Mouse (Mus musculus) heart, postnatal 25 days (tissue): ENCODE measurements at regions not wholly inside any gene's neighbourhood (a gene's known extent, or its start where the extent isn't known, plus 50 kb on each side); places are given as distances from the start of the nearest gene placed in this dataset.
A peak's percentile ranks its signal among the peaks of the same experiment; 100 is the strongest.
"Not testable (repeated sequence)": the region's sequence is repeated elsewhere in the genome, so short reads cannot be mapped to it uniquely, and the experiment has no call there.

ENCODE experiments used
- DNase-seq: peaks from one replicate; pipeline ENCODE4 v3.0.0; 2022; ENCODE audit warnings: low spot score
- intact Hi-C: fragments of 180-260 bp; cut with DNase I; formaldehyde crosslinking; loops from one replicate; pipeline ENCODE4 v1.15.1; 2025

GRCm38 (mm10) chr11:27105920-27106319 lies 512.1 kb upstream of the Vrk2 start:
- DNase-seq, result no peak
- intact Hi-C loops, result no loop called here

GRCm38 (mm10) chr11:27102906-27103305 lies 509.1 kb upstream of the Vrk2 start:
- DNase-seq, result no peak
- intact Hi-C loops, result no loop called here

- intact Hi-C loops, result no loop called here
- no peak for DNase-seq
Observed at GRCm38 (mm10) chr11:27102045-27102444, 508.2 kb upstream of the Vrk2 start.

- intact Hi-C loops, result no loop called here
- no peak for DNase-seq
Observed at GRCm38 (mm10) chr11:27096615-27097014, 502.8 kb upstream of the Vrk2 start.

- intact Hi-C loops, result not testable (repeated sequence)
Observed at GRCm38 (mm10) chr11:27095460-27095859, 501.7 kb upstream of the Vrk2 start.

GRCm38 (mm10) chr11:27086516-27086915 lies 492.7 kb upstream of the Vrk2 start:
- no peak for DNase-seq
- intact Hi-C loops, result no loop called here

More at GRCm38 (mm10) chr11:27095460-27095859, 501.7 kb upstream of the Vrk2 start:
- DNase-seq, result not testable (repeated sequence)

GRCm38 (mm10) chr11:27081188-27081587 lies 487.4 kb upstream of the Vrk2 start:
- no peak for DNase-seq
- intact Hi-C loops, result no loop called here

GRCm38 (mm10) chr11:27070381-27070780 lies 476.6 kb upstream of the Vrk2 start:
- DNase-seq, result no peak
- intact Hi-C loops, result no loop called here

GRCm38 (mm10) chr11:27027243-27027852 lies 433.5 kb upstream of the Vrk2 start:
- intact Hi-C loops, result no loop called here
- DNase-seq, result no peak

GRCm38 (mm10) chr11:27025500-27025899 lies 431.7 kb upstream of the Vrk2 start:
- intact Hi-C loops, result no loop called here
- DNase-seq, result no peak

- intact Hi-C loops, result no loop called here
- DNase-seq, result no peak
Observed at GRCm38 (mm10) chr11:26996292-26997099, 402.7 kb upstream of the Vrk2 start.

- no peak for DNase-seq
- intact Hi-C loops, result no loop called here
Observed at GRCm38 (mm10) chr11:26981216-26981615, 387.4 kb upstream of the Vrk2 start.

GRCm38 (mm10) chr11:26972533-26973081 lies 378.8 kb upstream of the Vrk2 start:
- intact Hi-C loops, result no loop called here
- DNase-seq, result no peak

- DNase-seq, result no peak
Observed at GRCm38 (mm10) chr11:26971161-26971560, 377.4 kb upstream of the Vrk2 start.

GRCm38 (mm10) chr11:26967427-26967826 lies 373.6 kb upstream of the Vrk2 start:
- intact Hi-C loops, result loop anchor here (10.0 kb wide), 1 partner anchor 1103 kb away; no protein-coding TSS in a partner anchor
- no peak for DNase-seq

More at GRCm38 (mm10) chr11:26971161-26971560, 377.4 kb upstream of the Vrk2 start:
- intact Hi-C loops, result no loop called here

GRCm38 (mm10) chr11:26962928-26963667 lies 369.3 kb upstream of the Vrk2 start:
- intact Hi-C loops, result loop anchor here (10.0 kb wide), 1 partner anchor 1098 kb away; no protein-coding TSS in a partner anchor
- DNase-seq, result no peak

GRCm38 (mm10) chr11:26962040-26962927 lies 368.5 kb upstream of the Vrk2 start:
- no peak for DNase-seq
- intact Hi-C loops, result loop anchor here (10.0 kb wide), 1 partner anchor 1097 kb away; no protein-coding TSS in a partner anchor

GRCm38 (mm10) chr11:26961336-26961980 lies 367.7 kb upstream of the Vrk2 start:
- intact Hi-C loops, result loop anchor here (10.0 kb wide), 1 partner anchor 1097 kb away; no protein-coding TSS in a partner anchor

GRCm38 (mm10) chr11:26956153-26956552 lies 362.4 kb upstream of the Vrk2 start:
- DNase-seq, result no peak
- intact Hi-C loops, result no loop called here

More at GRCm38 (mm10) chr11:26961336-26961980, 367.7 kb upstream of the Vrk2 start:
- DNase-seq, result peak; percentile 20
